Mouse (Mus musculus) small intestine, adult 2 months (tissue): ENCODE data around the gene Usp7. TPM values are rescaled to one million over a fixed set of nuclear protein-coding genes. Genes with fewer than 3 reads are reported as not detected.
"Not testable (repeated sequence)": the region's sequence is repeated elsewhere in the genome, so short reads cannot be mapped to it uniquely, and the experiment has no call there.

Experiments used
- H3K27ac ChIP-seq: fragments of 200-500 bp; 2 replicates; pipeline ENCODE4 v1.5.1; 2012; ENCODE audit warnings: low read depth, low read length, control low read depth, inconsistent platforms; ENCODE audit not compliant: insufficient read depth
- H3K27me3 ChIP-seq: fragments of 200-500 bp; 2 replicates; pipeline ENCODE4 v1.6.1; 2012; ENCODE audit warnings: mild to moderate bottlenecking, moderate library complexity, low read length, inconsistent platforms; ENCODE audit not compliant: control insufficient read depth, insufficient read depth
- H3K36me3 ChIP-seq: fragments of 200-500 bp; 2 replicates; pipeline ENCODE4 v1.6.1; 2012; ENCODE audit warnings: mild to moderate bottlenecking, low read length, control low read depth, inconsistent platforms; ENCODE audit not compliant: control insufficient read depth, insufficient read depth
- H3K4me1 ChIP-seq: fragments of 200-500 bp; 2 replicates; pipeline ENCODE4 v1.6.1; 2012; ENCODE audit warnings: low read length, inconsistent platforms, mixed read lengths; ENCODE audit not compliant: control insufficient read depth, insufficient read depth, insufficient read length
- H3K4me3 ChIP-seq: fragments of 200-500 bp; 2 replicates; pipeline ENCODE4 v1.5.1; 2012; ENCODE audit warnings: low read depth, mild to moderate bottlenecking, control low read depth, inconsistent platforms, low read length, moderate library complexity
- CTCF ChIP-seq: fragments of 200-500 bp; IDR thresholded peaks from 2 replicates; pipeline ENCODE4 v1.5.1; 2012; ENCODE audit warnings: low read depth, mild to moderate bottlenecking, control low read depth, inconsistent platforms, low read length, moderate library complexity, mixed read lengths; ENCODE audit not compliant: insufficient replicate concordance, insufficient read length; ENCODE audit errors: extremely low read depth
- POLR2A ChIP-seq: fragments of 200-500 bp; IDR thresholded peaks from 2 replicates; pipeline ENCODE4 v1.6.1; 2012; ENCODE audit warnings: low read depth, mild to moderate bottlenecking, control low read depth, inconsistent platforms, low read length, moderate library complexity
- WGBS: fragments of 180-500 bp; shearing (Covaris S2); methylation state at CpG from one replicate; pipeline ENCODE4 v1.1.7; 2018; 5-methylcytosine and 5-hydroxymethylcytosine counted together
- polyA plus RNA-seq: library from polyadenylated mRNA; depleted of rRNA; stranded (reverse); fragments of >200 nt; gene quantifications from 2 replicates; pipeline ENCODE4 v1.2.3, GENCODE M21; 2012

The Usp7 gene
- polyA plus RNA-seq, 1 experiment = 11.1 TPM

DNA sequence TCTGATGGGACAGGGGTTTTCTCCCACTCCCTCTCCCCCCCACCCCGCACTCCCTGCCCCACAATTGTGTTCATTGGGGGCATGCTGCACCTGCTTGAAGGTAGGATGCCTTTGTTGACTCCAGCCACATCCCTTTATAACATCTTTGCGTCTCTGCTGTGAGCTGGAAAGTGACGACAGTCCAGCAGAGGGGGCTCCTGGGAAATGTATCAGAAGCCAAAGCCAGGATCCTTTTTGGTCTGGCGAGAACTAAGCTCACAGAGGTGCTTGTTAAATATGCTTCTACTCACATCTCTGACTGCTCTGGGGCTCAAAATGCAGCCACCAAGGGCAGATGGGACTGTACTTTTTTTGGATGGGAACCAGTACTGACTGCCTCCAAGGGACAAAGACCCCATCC lies 21.0 kb downstream of the Usp7 start:
- peaks cover 2% of the 10 kb centered on the region; the same call in 1 of the 2 replicates for H3K4me1 ChIP-seq
- H3K27ac ChIP-seq = no peak overlapping the region
- no peaks in the 10 kb centered on the region for H3K36me3 ChIP-seq
- TF ChIP-seq POLR2A = no peak
- no peaks in the 10 kb centered on the region for H3K27me3 ChIP-seq
- WGBS = 61% methylated on average over 4 of the region's 4 CpGs
- no peak overlapping the region for H3K4me3 ChIP-seq

DNA sequence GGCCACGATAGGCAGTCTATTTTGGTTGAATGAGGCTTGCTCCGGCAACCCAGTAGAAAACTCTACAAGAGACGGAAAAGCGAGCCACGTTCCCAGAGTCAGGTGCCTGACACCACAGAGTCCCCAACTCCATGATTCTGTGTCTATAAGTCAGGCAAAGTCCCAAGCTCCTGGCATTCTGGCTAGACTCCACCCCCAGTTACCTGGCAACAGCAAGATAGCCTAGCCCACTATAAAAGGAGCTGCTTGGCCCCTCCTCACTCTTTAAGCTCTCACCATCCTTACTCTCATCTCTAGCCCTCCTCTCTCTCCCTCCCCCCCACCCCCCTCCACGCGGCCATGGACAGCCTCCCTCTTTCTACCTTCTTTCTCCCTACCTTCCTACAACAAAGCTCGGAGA lies 21.8 kb downstream of the Usp7 start:
- 57% methylated on average over 8 of the region's 8 CpGs for WGBS
- H3K27ac ChIP-seq = not testable (repeated sequence)

GRCm38 (mm10) chr16:8769466-8769865 lies 22.6 kb downstream of the Usp7 start:
- H3K27me3 ChIP-seq = no peaks in the 10 kb centered on the region
- 50% methylated on average over 4 of the region's 4 CpGs for WGBS
- H3K27ac ChIP-seq = no peak overlapping the region
- H3K36me3 ChIP-seq = no peaks in the 10 kb centered on the region
- H3K4me3 ChIP-seq = no peak overlapping the region
- TF ChIP-seq CTCF = no peak
- no peak for TF ChIP-seq POLR2A
- peaks cover 2% of the 10 kb centered on the region; the same call in 1 of the 2 replicates for H3K4me1 ChIP-seq

More for the DNA sequence above, 21.8 kb downstream of the Usp7 start:
- H3K4me1 ChIP-seq, H3K27me3 ChIP-seq, H3K4me3 ChIP-seq, H3K36me3 ChIP-seq: not testable (repeated sequence)

DNA sequence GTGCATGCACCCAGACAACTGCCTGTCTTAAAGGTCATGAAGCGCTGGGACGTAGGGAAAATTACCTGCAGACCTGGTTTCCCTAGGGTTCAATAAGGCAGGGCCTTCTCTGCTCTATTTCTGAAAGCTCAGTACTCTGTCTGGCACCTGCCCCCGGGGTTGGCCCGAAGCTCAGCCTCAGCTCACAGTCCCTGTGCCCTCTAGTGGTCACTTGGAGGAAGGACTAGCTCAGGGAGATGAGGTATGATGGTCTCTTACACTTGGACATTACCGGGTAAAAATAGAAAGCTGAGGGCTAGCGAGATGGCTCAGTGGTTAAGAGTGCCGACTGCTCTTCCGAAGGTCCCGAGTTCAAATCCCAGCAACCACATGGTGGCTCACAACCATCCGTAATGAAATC lies 23.0 kb downstream of the Usp7 start:
- TF ChIP-seq CTCF (peak; percentile 91), POLR2A (no peak)

GRCm38 (mm10) chr16:8768588-8768987 lies 23.5 kb downstream of the Usp7 start:
- peaks cover 2% of the 10 kb centered on the region; the same call in 1 of the 2 replicates for H3K4me1 ChIP-seq
- H3K36me3 ChIP-seq = no peaks in the 10 kb centered on the region
- no peak overlapping the region for H3K4me3 ChIP-seq
- H3K27me3 ChIP-seq = no peaks in the 10 kb centered on the region
- 61% methylated on average over 4 of the region's 4 CpGs for WGBS
- no peak for TF ChIP-seq POLR2A
- no peak for TF ChIP-seq CTCF
- H3K27ac ChIP-seq = no peak overlapping the region

More for the DNA sequence above, 23.0 kb downstream of the Usp7 start:
- Histone ChIP-seq H3K4me1 (peaks cover 2% of the 10 kb centered on the region; the same call in 1 of the 2 replicates), H3K27me3 (no peaks in the 10 kb centered on the region), H3K4me3 (no peak overlapping the region), H3K36me3 (no peaks in the 10 kb centered on the region), H3K27ac (no peak overlapping the region)
- 12% methylated on average over 10 of the region's 10 CpGs for WGBS

DNA sequence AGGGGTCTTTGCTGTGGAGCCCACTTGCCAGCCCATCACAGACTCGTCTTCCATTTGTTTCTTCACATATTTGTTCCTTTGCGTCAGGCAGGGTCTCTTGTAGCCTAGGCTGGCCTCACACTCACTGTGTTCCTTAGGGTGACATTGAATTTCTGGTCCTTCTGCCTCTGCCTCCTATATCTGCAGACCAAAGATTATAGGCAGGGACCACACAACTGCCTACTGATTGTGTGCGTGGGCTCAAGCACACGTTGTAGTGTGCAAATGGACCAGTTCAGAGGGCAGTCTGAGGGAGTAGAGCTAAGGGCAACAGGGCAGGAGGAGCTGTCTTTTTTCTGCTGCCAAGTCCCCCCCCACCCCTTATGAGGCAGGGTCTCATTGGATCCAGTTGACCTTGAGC lies 24.0 kb downstream of the Usp7 start:
- Histone ChIP-seq H3K27ac (no peak overlapping the region), H3K27me3 (no peaks in the 10 kb centered on the region), H3K4me1 (peaks cover 2% of the 10 kb centered on the region; the same call in 1 of the 2 replicates), H3K36me3 (no peaks in the 10 kb centered on the region), H3K4me3 (no peak overlapping the region)
- no peak for TF ChIP-seq POLR2A
- no peak for TF ChIP-seq CTCF
- WGBS = 83% methylated on average over 4 of the region's 4 CpGs

DNA sequence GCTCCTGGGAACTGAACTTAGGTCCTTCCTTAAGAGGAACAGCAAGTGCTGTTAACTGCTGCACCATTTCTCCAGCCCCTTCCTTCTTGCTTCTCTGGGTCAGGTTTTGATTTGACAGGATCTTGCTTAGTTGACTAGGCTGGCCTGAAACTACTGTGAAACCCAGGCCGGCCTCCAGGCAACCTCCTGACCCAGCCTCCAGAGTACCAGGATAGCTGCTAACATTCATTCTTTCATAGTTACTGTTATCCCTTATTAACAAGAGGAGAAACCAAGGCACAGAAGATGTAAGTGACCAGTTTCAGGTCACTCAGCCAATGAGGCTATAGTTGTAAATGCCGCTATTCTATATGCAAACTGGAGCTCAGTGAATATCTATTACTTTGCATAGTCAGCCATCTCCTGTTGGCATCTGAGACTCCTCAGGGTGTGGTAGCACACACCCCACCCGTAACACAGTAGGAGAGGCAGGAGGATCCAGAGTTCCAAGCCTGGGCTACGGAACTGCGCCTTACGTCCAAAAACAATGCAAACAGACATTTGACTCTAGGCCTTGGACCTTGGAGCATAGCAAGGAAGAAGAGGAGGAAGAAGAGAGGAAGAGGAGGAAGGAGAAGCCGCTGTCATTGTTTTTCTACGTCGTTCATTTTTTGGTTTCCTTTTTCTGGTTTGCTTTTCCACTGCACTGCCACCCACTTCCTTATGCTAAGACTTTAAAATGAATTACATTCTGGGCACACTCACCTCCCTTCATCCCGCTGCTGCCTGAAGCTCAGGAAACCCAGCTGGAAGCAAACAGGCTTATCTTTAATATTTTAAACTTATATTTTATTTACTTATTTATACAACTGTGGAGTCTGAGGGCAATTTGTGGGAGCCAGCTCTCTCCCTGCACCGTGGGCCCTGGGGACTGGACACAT lies 24.7 kb downstream of the Usp7 start:
- TF ChIP-seq POLR2A (no peak), CTCF (no peak)
- WGBS = 70% methylated on average over 11 of the region's 11 CpGs
- Histone ChIP-seq H3K27me3 (no peaks in the 10 kb centered on the region), H3K4me1 (peaks cover 2% of the 10 kb centered on the region; the same call in 1 of the 2 replicates), H3K36me3 (no peaks in the 10 kb centered on the region), H3K4me3 (no peak overlapping the region), H3K27ac (no peak overlapping the region)
